Mouse (Mus musculus) hindbrain, embryonic 12.5 days (tissue): ENCODE measurements around the gene Serpine3. TPM values are rescaled to one million over a fixed set of nuclear protein-coding genes. Genes with fewer than 3 reads are reported as not detected.
A peak's percentile ranks its signal among the peaks of the same experiment; 100 is the strongest.
"Not testable (repeated sequence)": the region's sequence is repeated elsewhere in the genome, so short reads cannot be mapped to it uniquely, and the experiment has no call there.

ENCODE experiments used
- ATAC-seq: fragments of 200-750 bp; cut with Nextera tagmentation; 2 replicates; pipeline ENCODE4 v1.8.0; 2017; ENCODE audit warnings: moderate TSS enrichment; ENCODE audit not compliant: low FRiP score
- H3K27ac ChIP-seq: fragments of 300-500 bp; sonication (generic); 2 replicates; pipeline ENCODE4 v1.5.1; 2016; ENCODE audit warnings: mild to moderate bottlenecking
- H3K27me3 ChIP-seq: fragments of 300-500 bp; sonication (generic); 2 replicates; pipeline ENCODE4 v1.6.1; 2016; ENCODE audit warnings: mild to moderate bottlenecking
- H3K36me3 ChIP-seq: fragments of 300-500 bp; sonication (generic); 2 replicates; pipeline ENCODE4 v1.6.1; 2016; ENCODE audit warnings: mild to moderate bottlenecking
- H3K4me1 ChIP-seq: fragments of 300-500 bp; sonication (generic); 2 replicates; pipeline ENCODE4 v1.6.1; 2016
- H3K4me2 ChIP-seq: fragments of 300-500 bp; sonication (generic); replicated peaks from 2 replicates; pipeline ENCODE4 v1.6.1; 2016; ENCODE audit warnings: mild to moderate bottlenecking
- H3K4me3 ChIP-seq: fragments of 300-500 bp; sonication (generic); 2 replicates; pipeline ENCODE4 v1.5.1; 2016; ENCODE audit warnings: mild to moderate bottlenecking
- H3K9ac ChIP-seq: fragments of 300-500 bp; sonication (generic); 2 replicates; pipeline ENCODE4 v1.6.1; 2016; ENCODE audit warnings: mild to moderate bottlenecking, moderate library complexity
- H3K9me3 ChIP-seq: fragments of 300-500 bp; sonication (generic); replicated peaks from 2 replicates; pipeline ENCODE4 v1.6.1; 2016; ENCODE audit warnings: mild to moderate bottlenecking
- WGBS: fragments of 180-500 bp; shearing (Covaris S2); methylation state at CpG from one replicate; pipeline ENCODE4 v1.1.7; 2016; 5-methylcytosine and 5-hydroxymethylcytosine counted together
- polyA plus RNA-seq: library from polyadenylated mRNA; unstranded; fragments of >200 nt; fragmentation: Nextera tagmentation; extraction: Ambion mirVana; gene quantifications from 2 replicates; pipeline ENCODE4 v1.2.1, GENCODE M21; 2016

The Serpine3 gene
- not detected in 2 replicates for polyA plus RNA-seq

- no peak within 1 kb of the TSS for H3K9ac ChIP-seq
- no peaks in the 10 kb centered on the region for H3K27me3 ChIP-seq
- no peak within 1 kb of the TSS for H3K4me3 ChIP-seq
- no peaks in the 10 kb centered on the region for H3K36me3 ChIP-seq
- H3K27ac ChIP-seq = no peak within 1 kb of the TSS
- H3K9me3 ChIP-seq = no peaks in the 10 kb centered on the region
- no peak for ATAC-seq
- no peaks in the 10 kb centered on the region for H3K4me1 ChIP-seq
- no peak within 1 kb of the TSS for H3K4me2 ChIP-seq
- 81% methylated on average over 8 of the region's 8 CpGs for WGBS
Observed at GRCm38 (mm10) chr14:62663367-62663766, at the start of gene Serpine3. Serpine3 (plus strand) TSS chr14:62663667.

DNA sequence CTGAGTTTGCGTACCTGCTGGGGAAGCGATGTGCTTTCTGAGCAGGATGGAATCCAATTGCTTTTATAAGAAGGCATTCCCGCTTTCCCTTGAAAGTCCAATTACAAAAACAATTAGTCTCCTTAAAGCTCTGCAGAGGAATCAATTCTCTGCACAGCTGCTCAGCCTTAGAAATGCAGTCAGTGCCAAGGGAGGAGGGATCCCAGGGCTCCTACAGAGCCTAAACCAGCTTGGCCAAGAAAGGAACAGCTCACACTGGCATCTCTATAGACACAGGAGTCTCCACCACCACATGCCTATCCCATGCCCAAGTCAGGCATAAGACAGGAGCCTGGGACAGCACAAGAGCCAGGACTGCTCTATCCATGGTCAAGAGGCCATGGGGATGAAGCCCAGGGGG lies 41.1 kb upstream of the Serpine3 start:
- WGBS = 69% methylated on average over 3 of the region's 3 CpGs
- H3K4me3 ChIP-seq = no peak overlapping the region
- no peaks in the 10 kb centered on the region for H3K36me3 ChIP-seq
- no peaks in the 10 kb centered on the region for H3K9me3 ChIP-seq
- H3K4me1 ChIP-seq = no peaks in the 10 kb centered on the region
- ATAC-seq = no peak
- H3K4me2 ChIP-seq = no peak overlapping the region
- no peaks in the 10 kb centered on the region for H3K27me3 ChIP-seq
- H3K9ac ChIP-seq = no peak overlapping the region
- no peak overlapping the region for H3K27ac ChIP-seq

DNA sequence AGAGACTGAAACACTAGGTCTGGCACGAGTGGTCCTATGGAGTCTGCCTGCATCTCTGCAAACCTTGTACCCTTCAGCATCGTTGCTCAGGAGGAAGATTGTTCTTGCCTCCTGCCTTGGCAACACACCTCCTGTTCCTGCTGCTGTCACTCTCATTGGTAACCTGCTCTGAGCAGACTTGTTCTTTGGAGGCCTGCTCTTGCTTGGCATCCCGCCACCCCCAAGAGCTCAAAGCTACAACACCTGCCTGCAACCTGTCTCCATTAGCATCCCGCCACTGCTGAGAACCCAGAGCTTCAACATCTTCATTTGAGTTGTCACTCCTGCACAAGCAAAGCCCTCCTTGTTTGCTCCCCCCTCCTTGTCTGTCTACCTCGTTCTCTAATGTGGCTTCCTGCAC lies 35.5 kb upstream of the Serpine3 start:
- H3K4me3 ChIP-seq = no peak overlapping the region
- H3K9me3 ChIP-seq = no peaks in the 10 kb centered on the region; the same call in 1 of the 2 replicates
- no peaks in the 10 kb centered on the region for H3K36me3 ChIP-seq
- no peak overlapping the region for H3K9ac ChIP-seq
- no peak for ATAC-seq
- H3K4me2 ChIP-seq = no peak overlapping the region
- no peaks in the 10 kb centered on the region for H3K27me3 ChIP-seq
- H3K27ac ChIP-seq = no peak overlapping the region
- WGBS = 88% methylated on average over 5 of the region's 5 CpGs
- no peaks in the 10 kb centered on the region for H3K4me1 ChIP-seq

DNA sequence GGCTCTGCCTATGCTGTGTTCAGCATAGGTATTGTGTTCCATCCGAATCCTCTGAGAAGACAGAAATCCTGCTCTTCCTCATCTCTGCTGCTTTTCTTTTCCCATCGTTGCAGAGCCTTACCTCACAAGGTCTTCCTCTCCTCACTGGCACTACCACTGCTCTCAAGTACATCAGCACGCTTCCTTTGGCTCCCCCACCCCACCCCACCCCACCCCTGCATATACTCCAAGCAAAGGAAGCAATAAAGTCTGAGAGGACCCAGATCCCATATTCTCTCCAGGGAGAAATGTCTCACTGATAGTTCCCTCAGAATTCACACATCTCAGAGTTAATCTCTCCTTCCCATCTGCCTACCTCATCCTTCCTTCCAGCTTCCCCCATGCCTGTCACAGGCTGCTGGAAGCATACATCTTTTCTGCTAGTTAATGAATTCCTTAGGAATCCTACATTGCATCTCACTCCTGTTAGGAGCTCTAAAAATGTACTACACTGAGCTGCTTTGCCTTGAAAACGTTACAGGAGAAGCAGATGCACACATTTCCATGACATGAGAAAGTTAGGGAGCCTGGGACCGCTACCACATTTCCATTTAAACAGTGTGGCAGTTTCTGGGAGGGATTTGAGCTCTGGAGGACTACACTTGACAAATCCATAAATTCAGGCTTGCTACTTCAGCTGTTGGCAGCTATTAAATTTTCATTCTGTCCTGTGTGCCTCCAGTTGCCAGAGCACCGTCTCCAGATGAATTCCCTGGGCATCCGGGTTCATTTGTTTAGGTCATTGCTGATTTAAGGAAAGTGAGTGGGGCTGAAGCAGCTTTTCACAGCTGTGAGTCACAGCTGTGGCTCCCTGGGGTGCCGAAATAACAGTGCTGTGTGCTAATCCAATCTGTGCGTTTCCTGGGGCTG lies 25.8 kb upstream of the Serpine3 start:
- WGBS = 34% methylated on average over 9 of the region's 9 CpGs
- peak; percentile 76 for ATAC-seq
- no peaks in the 10 kb centered on the region for H3K36me3 ChIP-seq
- H3K9ac ChIP-seq = no peak overlapping the region
- no peaks in the 10 kb centered on the region for H3K27me3 ChIP-seq
- H3K4me3 ChIP-seq = no peak overlapping the region
- peaks cover 10% of the 10 kb centered on the region for H3K4me1 ChIP-seq
- H3K4me2 ChIP-seq = peak overlapping the region; percentile 13; the same call in 1 of the 2 replicates
- no peaks in the 10 kb centered on the region for H3K9me3 ChIP-seq
- H3K27ac ChIP-seq = peak overlapping the region; percentile 72

DNA sequence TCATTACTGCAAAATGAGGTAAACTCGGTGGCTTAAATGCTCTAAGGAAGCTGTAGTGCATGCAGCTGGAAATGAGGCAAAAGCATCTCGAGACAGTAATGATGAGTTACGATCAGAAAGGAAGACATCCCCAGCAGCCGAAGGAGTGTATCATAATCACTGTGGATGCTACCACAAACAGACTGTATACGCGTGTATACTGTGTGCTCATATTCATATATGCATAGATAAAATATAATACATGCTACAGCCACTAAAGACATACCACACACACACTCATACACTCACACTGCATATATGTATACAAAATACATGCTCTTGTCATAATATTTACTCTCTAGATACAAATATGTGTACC lies 25.1 kb upstream of the Serpine3 start:
- no peaks in the 10 kb centered on the region for H3K9me3 ChIP-seq
- ATAC-seq = no peak; the same call in 1 of the 2 replicates
- WGBS = 49% methylated on average over 6 of the region's 6 CpGs
- no peak overlapping the region for H3K9ac ChIP-seq
- H3K27me3 ChIP-seq = no peaks in the 10 kb centered on the region
- no peak overlapping the region for H3K4me3 ChIP-seq
- peaks cover 10% of the 10 kb centered on the region for H3K4me1 ChIP-seq
- 0 out of 2 replicates have a peak overlapping the region, but pooled peaks have one; percentile 13 for H3K4me2 ChIP-seq
- H3K27ac ChIP-seq = peak overlapping the region; percentile 72
- H3K36me3 ChIP-seq = no peaks in the 10 kb centered on the region

DNA sequence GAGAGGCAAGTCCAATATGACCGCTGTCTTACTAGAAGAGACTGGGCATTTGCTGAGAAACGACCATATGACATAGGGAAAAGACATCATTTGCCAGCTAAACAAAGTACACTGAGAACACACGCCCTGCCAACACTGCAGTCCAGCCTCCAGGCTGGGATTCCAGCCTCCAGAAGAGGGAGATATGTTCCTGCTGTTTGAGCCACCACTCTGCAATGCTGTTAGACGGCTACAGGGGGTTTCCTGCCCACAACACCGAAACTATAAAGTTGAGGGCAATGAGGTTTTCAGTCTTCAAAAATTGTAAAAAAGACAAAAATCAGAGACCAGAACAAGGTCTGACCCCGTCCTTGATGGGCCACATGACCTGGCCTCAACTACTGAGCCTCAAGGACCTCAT lies 24.4 kb upstream of the Serpine3 start:
- H3K27ac ChIP-seq = no peak overlapping the region

DNA sequence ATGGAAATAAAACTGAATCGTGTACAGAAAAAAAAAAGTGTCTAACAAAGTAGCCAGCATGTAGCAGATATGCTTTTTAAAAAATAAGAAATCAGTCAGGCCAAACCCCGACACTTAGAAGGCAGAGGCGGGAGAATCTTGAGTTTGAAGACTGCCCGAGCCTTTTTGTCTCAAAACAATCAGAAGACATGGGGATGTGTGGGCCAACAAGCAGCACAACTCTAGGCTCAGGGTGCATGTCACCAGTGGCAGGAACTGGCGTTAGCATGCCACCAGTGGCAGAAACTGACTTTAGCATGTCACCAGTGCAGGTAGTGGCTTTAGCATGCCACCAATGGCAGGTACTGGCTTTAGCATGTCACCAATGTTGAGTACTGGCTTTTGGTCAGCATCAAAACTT lies 23.9 kb upstream of the Serpine3 start:
- Histone ChIP-seq H3K9me3 (no peaks in the 10 kb centered on the region), H3K4me1 (peaks cover 10% of the 10 kb centered on the region), H3K36me3 (no peaks in the 10 kb centered on the region), H3K27ac (no peak overlapping the region), H3K4me2 (no peak overlapping the region), H3K9ac (no peak overlapping the region), H3K27me3 (no peaks in the 10 kb centered on the region), H3K4me3 (no peak overlapping the region)
- 87% methylated on average over 5 of the region's 5 CpGs for WGBS
- no peak for ATAC-seq

More for the DNA sequence above, 24.4 kb upstream of the Serpine3 start:
- no peak overlapping the region for H3K4me3 ChIP-seq
- no peak for ATAC-seq
- H3K4me1 ChIP-seq = peaks cover 10% of the 10 kb centered on the region
- no peak overlapping the region for H3K9ac ChIP-seq
- H3K36me3 ChIP-seq = no peaks in the 10 kb centered on the region
- H3K9me3 ChIP-seq = no peaks in the 10 kb centered on the region
- H3K27me3 ChIP-seq = no peaks in the 10 kb centered on the region
- H3K4me2 ChIP-seq = no peak overlapping the region
- WGBS = 74% methylated on average over 6 of the region's 6 CpGs

- ATAC-seq = no peak
Observed at GRCm38 (mm10) chr14:62640396-62640795, 23.1 kb upstream of the Serpine3 start.

GRCm38 (mm10) chr14:62642368-62642767 lies 21.1 kb upstream of the Serpine3 start:
- not testable (repeated sequence) for H3K27me3 ChIP-seq, H3K27ac ChIP-seq, ATAC-seq, H3K9me3 ChIP-seq, H3K4me1 ChIP-seq, H3K36me3 ChIP-seq, H3K4me2 ChIP-seq, H3K9ac ChIP-seq, H3K4me3 ChIP-seq
- 88% methylated on average over 6 of the region's 7 CpGs for WGBS

More at GRCm38 (mm10) chr14:62640396-62640795, 23.1 kb upstream of the Serpine3 start:
- Histone ChIP-seq H3K36me3 (no peaks in the 10 kb centered on the region), H3K27me3 (no peaks in the 10 kb centered on the region), H3K4me2 (no peak overlapping the region), H3K9me3 (no peaks in the 10 kb centered on the region), H3K27ac (no peak overlapping the region), H3K9ac (no peak overlapping the region), H3K4me1 (peaks cover 10% of the 10 kb centered on the region), H3K4me3 (no peak overlapping the region)
- 57% methylated on average over 4 of the region's 4 CpGs for WGBS

DNA sequence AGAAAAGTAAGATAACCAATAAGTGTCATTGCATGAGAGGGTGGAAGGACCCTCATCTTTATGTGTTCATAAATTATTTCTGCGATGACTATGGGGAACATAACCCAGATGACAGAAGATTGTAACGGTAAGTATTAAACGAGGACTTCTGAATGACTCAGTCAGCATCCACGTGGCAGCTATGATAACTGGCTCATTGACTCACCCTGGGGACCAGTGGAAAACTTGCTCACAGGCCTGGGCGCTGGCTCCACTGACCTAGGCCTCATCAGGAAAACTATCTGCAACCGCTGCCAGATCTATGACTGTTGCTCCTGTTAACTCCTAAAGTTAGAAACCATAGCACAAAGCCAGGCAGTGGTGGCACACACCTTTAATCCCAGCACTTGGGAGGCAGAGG lies 15.1 kb upstream of the Serpine3 start:
- Histone ChIP-seq H3K9ac (no peak overlapping the region), H3K27me3 (no peaks in the 10 kb centered on the region), H3K9me3 (no peaks in the 10 kb centered on the region), H3K4me2 (no peak overlapping the region), H3K27ac (no peak overlapping the region), H3K36me3 (no peaks in the 10 kb centered on the region), H3K4me1 (no peaks in the 10 kb centered on the region), H3K4me3 (no peak overlapping the region)
- ATAC-seq = no peak
- WGBS = 89% methylated on average over 6 of the region's 6 CpGs

DNA sequence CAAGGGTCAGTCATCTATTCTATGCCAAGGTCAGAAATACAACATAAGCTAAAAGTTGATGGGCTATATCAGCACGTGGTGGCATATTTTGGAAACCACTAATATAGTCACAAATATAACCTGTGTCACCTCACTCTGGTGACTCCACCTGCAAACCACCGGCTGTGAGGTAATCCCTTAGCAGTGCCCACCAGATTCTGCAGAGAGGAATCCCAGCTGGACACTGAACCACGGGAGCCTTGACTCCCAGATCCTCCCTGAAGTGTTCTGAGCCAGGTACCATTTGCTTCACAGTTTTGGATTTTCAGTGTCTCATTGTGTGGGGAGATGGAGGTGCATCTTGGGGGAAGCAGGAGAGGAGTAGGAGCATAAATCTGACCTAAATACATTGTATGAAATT lies 13.1 kb upstream of the Serpine3 start:
- no peak overlapping the region for H3K4me3 ChIP-seq
- no peaks in the 10 kb centered on the region for H3K4me1 ChIP-seq
- H3K9ac ChIP-seq = no peak overlapping the region
- no peak overlapping the region for H3K27ac ChIP-seq
- H3K36me3 ChIP-seq = no peaks in the 10 kb centered on the region
- ATAC-seq = no peak
- no peaks in the 10 kb centered on the region for H3K9me3 ChIP-seq
- H3K4me2 ChIP-seq = no peak overlapping the region
- no peaks in the 10 kb centered on the region for H3K27me3 ChIP-seq
- WGBS = 76% methylated on average over 3 of the region's 3 CpGs

DNA sequence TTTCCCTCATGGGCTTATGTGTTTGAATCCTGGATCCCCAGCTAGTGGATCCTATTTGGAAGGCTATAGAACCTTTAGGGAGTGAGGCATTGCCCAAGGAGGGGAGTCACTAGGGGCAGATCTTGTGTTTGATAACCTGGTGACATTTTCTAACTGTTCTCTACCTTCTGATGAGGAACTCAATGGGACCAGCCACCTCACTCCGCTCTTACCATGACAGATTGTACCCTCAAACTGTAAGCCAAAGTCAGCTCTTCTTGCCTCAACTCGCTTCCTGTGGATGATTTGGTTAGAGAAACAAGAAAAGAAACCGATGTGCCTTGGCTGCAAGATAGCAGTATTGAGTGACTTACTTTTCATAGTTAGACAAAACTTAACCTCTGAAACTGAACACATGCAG lies 11.7 kb upstream of the Serpine3 start:
- H3K4me3 ChIP-seq = no peak overlapping the region
- H3K27me3 ChIP-seq = no peaks in the 10 kb centered on the region
- H3K36me3 ChIP-seq = no peaks in the 10 kb centered on the region
- WGBS = 90% methylated on average over 3 of the region's 3 CpGs
- H3K9me3 ChIP-seq = no peaks in the 10 kb centered on the region
- no peaks in the 10 kb centered on the region for H3K4me1 ChIP-seq
- H3K4me2 ChIP-seq = no peak overlapping the region
- H3K9ac ChIP-seq = no peak overlapping the region
- no peak overlapping the region for H3K27ac ChIP-seq
- ATAC-seq = no peak

GRCm38 (mm10) chr14:62655996-62656395 lies 7.5 kb upstream of the Serpine3 start:
- no peak overlapping the region for H3K9ac ChIP-seq
- no peak overlapping the region for H3K4me2 ChIP-seq
- no peak overlapping the region for H3K4me3 ChIP-seq
- H3K27me3 ChIP-seq = no peaks in the 10 kb centered on the region
- no peaks in the 10 kb centered on the region for H3K4me1 ChIP-seq
- H3K9me3 ChIP-seq = no peaks in the 10 kb centered on the region
- no peak for ATAC-seq
- no peak overlapping the region for H3K27ac ChIP-seq
- no peaks in the 10 kb centered on the region for H3K36me3 ChIP-seq
- 82% methylated on average over 7 of the region's 7 CpGs for WGBS
